Mouse (Mus musculus): ENCODE results near the gene Pidd1.
A peak's percentile ranks its signal among the peaks of the same experiment; 100 is the strongest.

Gene Pidd1

GRCm38 (mm10) chr7:141472226-141472625 lies 28.4 kb upstream of the Pidd1 start:
- DNase-seq: no peak

GRCm38 (mm10) chr7:141471236-141471635 lies 27.4 kb upstream of the Pidd1 start:
- DNase-seq: no peak

DNA sequence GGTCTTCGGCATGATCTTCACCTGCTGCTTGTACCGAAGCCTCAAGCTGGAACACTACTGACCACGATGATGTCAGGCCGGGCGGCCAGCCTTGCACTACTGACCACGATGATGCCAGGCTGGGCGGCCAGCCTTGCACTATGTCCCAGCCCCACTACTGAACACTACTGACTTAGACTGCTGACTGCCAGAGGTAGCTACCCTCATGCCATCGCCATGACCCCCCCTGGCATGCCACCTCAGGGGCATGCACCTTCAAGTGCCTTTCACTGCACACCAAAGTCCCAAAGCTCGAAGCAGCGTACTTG lies 26.8 kb upstream of the Pidd1 start:
- no peak for DNase-seq

DNA sequence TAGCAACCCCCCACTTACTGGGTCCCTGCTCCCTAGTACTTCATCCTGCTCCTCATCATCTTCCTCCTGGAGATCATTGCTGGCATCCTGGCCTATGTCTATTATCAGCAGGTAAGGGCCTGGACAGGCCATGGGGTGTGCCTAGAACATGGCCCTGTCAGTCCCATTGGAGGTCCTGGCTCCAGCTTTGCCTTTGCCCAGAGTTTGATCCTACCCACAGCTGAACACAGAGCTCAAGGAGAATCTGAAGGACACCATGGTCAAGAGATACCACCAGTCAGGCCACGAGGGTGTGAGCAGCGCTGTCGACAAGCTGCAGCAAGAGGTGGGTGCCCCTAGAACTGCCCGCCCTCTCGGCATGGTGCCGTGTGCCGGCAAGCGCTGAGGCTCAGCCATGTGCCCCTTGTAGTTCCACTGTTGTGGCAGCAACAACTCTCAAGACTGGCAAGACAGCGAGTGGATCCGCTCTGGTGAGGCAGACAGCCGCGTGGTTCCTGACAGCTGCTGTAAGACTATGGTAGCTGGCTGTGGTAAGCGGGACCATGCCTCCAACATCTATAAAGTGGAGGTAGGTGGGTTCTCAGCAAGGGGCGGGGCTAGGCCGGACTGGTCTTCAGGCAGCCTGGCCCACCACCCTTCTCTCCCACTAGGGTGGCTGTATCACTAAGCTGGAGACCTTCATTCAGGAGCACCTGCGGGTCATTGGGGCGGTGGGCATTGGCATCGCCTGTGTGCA lies 26.2 kb upstream of the Pidd1 start:
- DNase-seq: no peak

DNA sequence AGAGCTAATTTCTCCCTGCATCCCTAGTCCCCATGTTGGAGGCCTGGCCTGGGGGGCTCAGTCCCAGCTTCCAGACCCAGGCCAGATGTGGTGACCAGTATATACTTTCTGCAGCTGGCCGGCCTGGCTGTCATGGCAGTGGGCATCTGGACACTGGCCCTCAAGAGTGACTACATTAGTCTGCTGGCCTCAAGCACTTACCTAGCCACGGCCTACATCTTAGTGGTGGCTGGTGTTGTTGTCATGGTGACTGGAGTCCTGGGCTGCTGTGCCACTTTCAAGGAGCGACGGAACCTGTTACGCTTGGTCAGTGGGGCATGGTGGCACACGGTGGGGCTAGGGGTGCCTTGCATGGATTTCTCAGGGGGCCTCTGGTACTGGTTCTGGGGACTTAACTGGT lies 25.5 kb upstream of the Pidd1 start:
- no peak for DNase-seq

DNA sequence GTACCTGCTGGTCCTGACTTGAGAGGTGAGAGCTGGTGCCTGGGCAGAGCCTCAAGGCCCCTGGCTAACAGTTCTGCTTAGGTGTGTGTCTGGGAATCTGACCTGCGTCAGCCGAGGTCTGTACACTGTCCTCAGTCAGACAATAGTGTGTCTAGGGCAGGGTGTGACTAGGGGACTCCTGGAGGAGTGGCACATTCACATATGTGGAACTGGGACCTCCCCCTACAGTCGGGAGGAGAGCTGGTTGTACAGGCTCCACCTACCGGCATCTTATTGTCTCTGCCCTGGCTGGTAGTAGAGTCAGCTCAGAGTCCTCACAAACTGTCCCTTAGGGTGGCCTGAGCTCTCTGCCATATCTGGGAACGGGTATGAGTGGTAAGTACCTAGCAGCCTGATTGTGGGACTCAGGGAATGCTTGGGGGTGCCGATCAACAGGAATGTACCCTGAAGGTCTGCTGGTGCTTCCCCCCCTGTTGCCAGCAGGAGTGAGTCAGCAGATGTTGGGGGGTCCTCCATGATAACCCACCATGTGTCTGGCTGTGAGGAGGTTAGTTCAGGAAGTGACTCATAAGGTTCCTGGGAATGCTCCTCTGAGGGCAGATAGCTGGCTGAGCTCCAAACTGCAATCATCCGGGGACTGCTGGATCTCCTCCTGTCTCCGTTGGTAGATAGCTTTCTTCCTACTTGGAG lies 24.8 kb upstream of the Pidd1 start:
- DNase-seq: peak; percentile 75

DNA sequence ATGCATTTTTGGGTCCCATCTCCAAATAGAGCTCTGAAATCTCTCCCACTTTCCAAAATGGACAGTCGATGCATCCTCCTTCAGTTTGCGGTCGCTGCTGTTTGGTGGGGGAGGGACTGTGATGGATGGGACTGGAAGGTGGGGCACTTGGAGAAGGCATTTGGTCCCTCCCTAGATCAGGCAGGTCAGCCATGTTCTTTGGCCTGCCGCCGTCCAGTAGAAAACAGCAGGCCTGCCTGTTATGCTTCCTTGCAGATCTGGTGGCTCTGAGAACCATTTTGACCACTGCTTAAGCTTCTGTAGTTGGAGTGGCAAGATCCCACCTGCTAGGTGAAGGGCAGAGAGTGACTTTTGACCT lies 24.3 kb upstream of the Pidd1 start:
- no peak for DNase-seq

DNA sequence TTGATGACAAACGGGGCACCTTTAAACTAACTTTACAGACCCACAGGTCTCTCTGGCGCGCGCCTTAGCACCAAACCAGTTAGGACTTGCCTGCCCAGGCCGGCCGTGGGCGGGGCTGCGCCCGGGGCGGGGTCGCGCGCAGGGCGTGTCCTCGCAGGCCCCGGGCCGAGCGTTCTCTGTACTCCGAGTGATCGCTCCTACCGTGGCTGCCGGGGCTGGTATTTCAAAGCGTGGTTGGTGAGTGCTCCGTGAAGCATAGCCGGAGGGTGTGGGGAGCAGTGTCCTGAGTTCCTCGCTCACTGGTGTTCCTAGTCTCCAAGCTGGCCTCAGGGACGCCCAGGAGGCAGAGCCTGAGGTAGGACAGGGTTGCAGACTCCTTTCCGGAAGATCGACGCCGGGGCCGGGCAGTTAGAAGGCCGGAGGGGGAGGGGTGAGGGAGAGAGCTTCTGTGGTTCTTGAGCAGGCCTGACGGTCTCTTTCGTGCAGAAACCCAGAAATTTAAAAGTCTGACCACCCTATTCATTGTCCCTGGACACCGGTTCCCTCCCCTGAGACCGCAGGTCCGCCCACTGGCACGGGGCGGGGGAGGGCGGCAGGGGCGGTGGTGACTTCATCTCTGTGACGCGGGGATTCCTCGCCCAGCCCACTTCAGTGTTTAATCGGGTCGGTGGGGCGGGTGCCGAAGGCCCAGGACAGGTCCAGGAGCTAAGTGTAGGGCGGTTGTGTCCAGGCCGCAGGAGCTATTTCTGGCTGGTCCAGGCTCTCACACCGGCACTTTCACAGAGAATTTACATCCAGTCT lies 23.6 kb upstream of the Pidd1 start, which contains the start of gene Cd151:
Gene Cd151 (plus strand): TSS at position 163 of the 801 bp plus-strand sequence.
- peak; percentile 92 for DNase-seq

DNA sequence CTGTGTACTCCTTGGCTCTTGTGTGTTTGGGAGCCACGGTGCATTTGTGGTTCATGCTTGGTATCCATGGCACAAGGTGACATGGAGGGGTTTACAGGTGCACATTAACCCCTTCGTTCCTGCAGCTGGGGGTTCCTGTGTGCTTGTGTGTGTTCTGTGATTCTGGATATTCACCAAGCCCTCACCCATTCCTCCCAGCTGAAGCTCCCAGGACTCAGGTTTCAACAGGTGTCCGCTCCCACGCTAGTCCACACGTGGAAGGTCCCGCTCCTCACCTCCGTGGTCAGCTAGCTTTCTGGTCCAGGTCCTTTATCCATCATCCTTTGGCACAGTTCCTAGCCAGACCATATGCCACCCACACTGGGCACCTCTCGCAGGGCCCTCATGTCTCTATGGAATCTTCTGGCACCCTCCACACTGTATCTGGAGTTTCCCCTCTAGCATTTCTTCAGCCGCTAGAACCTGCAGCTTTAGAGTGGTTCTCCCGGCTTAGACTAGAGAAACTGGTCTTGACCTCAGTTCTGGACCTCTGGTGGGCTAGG lies 22.9 kb upstream of the Pidd1 start:
- DNase-seq: no peak

GRCm38 (mm10) chr7:141466045-141466394 lies 22.2 kb upstream of the Pidd1 start:
- DNase-seq: no peak

DNA sequence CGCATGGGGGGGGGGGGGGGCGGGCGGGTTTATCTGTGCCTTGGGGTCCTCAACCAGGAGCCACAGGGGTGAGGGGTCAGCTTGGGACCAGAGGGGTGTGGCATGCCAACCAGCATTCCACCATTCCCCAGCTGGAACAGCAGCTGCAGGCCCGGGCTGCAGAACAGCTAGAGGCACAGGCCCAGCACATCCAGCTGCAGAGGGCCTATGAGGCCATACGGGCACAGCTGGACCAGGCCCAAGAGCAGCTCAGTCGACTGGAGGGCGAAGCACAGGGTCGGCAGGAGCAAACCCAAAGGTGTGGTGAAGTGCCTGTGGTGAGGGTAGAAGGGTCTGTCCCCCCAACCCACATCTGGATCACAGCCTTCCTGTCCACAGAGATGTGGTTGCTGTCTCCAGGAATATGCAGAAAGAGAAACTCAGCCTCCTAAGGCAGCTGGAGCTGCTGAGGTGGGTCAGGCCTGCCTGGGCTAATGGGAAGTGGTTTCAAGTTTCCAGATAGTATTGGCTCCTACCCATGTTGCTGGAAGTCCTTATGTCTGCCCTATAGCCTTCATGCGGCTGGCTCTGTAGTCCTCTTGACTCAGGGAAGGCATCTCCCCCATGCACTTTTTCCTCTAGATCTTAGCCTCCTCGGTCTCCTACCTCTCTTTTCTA lies 21.7 kb upstream of the Pidd1 start:
- DNase-seq: no peak

GRCm38 (mm10) chr7:141464603-141465201 lies 20.9 kb upstream of the Pidd1 start:
- DNase-seq: no peak

DNA sequence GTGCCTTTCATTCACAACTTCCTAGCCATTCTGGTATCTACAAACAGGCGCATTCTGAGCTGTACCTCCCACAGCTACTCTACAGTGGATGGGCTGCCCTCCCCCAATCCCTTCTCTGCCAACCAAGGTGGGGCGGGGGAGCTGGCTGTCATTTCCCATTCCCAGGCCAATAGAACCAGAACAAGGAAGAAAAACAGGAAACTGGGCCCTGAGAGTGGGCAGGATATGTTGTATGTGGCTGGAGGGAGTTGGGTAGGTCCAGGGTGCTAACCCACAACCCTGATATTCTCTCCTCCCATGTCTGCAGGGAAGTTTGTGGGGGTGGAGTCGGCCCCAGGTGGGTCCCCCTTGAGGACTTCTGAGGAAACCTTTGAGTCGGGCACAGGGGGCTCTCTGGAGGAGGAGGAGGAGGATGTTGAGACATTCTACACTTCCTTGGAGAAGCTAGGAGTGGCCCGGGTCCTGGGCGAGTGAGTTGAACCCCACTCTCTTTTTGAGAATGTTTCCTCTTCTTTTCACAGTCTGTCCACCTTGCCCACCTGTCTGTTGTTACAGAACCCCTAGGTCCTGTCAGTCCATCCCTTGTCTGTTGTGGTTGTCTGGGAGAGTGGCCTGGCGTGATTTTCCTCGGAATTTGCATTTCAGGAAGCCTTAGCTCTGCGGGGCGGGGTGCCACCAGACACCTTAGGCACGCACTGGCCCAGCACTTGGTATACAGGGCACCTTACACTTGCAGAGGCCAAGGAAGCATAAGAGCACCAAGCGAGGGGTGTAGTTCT lies 20.2 kb upstream of the Pidd1 start:
- peak; percentile 81 for DNase-seq

DNA sequence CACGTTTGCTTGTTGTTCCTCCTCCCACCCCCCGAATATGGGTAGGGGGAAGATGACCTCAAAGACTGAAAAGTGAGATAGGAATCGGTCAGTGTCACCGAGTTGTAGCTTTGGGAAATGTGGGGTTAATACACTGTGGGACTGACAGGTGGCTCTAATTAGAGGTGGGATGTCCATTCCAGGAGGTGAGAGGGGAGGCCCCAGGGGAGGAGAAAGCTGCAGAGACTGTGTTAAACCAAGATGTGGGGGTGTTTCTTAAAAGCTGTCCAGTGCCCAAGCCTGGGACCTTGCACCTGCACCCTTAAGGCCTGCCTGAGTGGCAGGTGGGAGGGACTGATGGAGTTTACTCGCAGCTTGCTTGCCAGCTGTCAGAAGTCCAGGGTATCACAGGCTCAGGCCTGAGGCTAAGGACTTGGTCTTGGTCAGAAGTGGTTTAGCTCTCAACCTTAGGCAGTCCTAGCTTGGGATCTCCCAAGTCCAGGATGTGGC lies 18.6 kb upstream of the Pidd1 start:
- DNase-seq: peak; percentile 73

- peak; percentile 60 for DNase-seq
Observed at GRCm38 (mm10) chr7:141461521-141462332, 17.9 kb upstream of the Pidd1 start.

- DNase-seq: no peak
Observed at GRCm38 (mm10) chr7:141460391-141461113, 16.7 kb upstream of the Pidd1 start, which contains the start of gene Cracr2b. Gene Cracr2b (plus strand): TSS chr7:141461094.

DNA sequence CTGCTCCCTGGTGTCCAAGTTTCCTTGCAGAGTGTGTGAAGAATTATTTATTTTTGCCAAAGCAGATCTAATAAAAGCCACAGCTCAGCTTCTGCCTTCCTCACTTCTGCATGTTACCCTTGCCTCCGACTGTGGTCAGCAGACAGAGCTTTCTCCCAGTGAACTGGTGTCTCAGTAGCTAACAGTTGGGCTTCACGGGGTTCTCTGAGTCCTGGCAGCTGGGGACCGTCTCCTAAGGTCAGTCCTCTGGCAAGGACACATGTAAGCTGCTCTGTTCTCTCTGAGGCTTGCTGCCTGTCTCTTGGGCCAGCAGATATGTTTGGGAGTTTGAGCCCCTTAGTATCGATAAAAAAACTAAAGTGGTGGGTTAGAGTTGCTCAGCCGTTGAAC lies 16.2 kb upstream of the Pidd1 start:
- DNase-seq: no peak

DNA sequence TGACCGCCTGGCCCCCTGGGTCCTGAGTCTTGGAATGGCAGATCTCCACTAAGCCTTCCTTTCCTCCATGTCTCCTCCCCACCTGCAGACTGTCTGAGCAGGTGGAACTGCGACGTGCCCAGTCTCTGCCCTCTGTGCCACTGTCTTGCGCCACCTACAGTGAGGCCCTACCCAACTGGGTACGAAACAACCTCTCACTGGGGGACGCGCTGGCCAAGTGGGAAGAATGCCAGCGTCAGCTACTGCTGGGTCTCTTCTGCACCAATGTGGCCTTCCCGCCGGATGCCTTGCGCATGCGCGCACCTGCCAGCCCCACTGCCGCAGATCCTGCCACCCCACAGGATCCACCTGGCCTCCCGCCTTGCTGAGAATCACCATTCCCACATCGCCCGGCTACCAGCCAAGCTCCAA lies 15.5 kb upstream of the Pidd1 start:
- DNase-seq: no peak

DNA sequence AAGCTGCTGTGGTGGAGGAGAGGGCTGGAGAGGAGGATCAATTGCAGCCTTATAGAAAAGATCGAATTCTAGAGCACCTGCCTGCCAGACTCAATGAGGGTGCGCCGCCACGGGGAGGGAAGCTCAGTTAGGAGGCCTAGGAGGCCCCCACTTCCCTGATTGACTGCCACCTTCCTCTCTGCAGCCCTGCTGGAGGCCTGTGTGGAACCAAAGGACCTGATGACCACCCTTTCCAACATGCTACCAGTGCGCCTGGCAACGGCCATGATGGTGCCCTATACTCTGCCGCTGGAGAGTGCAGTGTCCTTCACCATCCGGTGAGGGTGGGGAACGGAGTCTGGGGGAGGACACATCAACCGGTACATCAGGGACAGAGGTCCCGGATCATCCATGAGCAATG lies 14.8 kb upstream of the Pidd1 start:
- no peak for DNase-seq

Measured in lung, postnatal 14 days (tissue).